Mouse (Mus musculus) heart, embryonic 10.5 days (tissue): Measurements from ENCODE around the gene Clta. TPM values are rescaled to one million over a fixed set of nuclear protein-coding genes. Genes with fewer than 3 reads are reported as not detected.

Experiments
- DNase-seq: peaks from one replicate; pipeline ENCODE4 v3.0.0-alpha.2; 2017; ENCODE audit warnings: low spot score
- H3K27ac ChIP-seq: fragments of 300-500 bp; sonication (generic); 2 replicates; pipeline ENCODE4 v1.5.1; 2016; ENCODE audit warnings: mild to moderate bottlenecking
- H3K27me3 ChIP-seq: fragments of 300-500 bp; sonication (generic); 2 replicates; pipeline ENCODE4 v1.6.1; 2016; ENCODE audit warnings: mild to moderate bottlenecking; ENCODE audit not compliant: poor library complexity, insufficient read depth, severe bottlenecking
- H3K36me3 ChIP-seq: fragments of 300-500 bp; sonication (generic); 2 replicates; pipeline ENCODE4 v1.6.1; 2016; ENCODE audit warnings: mild to moderate bottlenecking, moderate library complexity
- H3K4me1 ChIP-seq: fragments of 300-500 bp; sonication (generic); 2 replicates; pipeline ENCODE4 v1.6.1; 2016; ENCODE audit warnings: mild to moderate bottlenecking
- H3K4me3 ChIP-seq: fragments of 300-500 bp; sonication (generic); 2 replicates; pipeline ENCODE4 v1.5.1; 2016; ENCODE audit warnings: mild to moderate bottlenecking, moderate library complexity
- H3K9me3 ChIP-seq: fragments of 300-500 bp; sonication (generic); 2 replicates; pipeline ENCODE4 v1.6.1; 2016; ENCODE audit warnings: mild to moderate bottlenecking, moderate library complexity
- WGBS: fragments of 180-500 bp; shearing (Covaris S2); methylation state at CpG from one replicate; pipeline ENCODE4 v1.1.7; 2016; 5-methylcytosine and 5-hydroxymethylcytosine counted together
- polyA plus RNA-seq: library from polyadenylated mRNA; unstranded; fragments of >200 nt; fragmentation: Nextera tagmentation; extraction: Ambion mirVana; gene quantifications from 2 replicates; pipeline ENCODE4 v1.2.1, GENCODE M21; 2016

The Clta gene
- polyA plus RNA-seq, 1 experiment from 2014 or later = 170 TPM

GRCm38 (mm10) chr4:43983756-43984155 is 20.5 kb upstream of the Clta start:
- no peaks in the 10 kb centered on the region for H3K9me3 ChIP-seq
- H3K4me3 ChIP-seq = no peak overlapping the region
- H3K4me1 ChIP-seq = peaks cover 14% of the 10 kb centered on the region
- WGBS = 90% methylated on average over 22 of the region's 22 CpGs
- H3K27me3 ChIP-seq = peaks cover 15% of the 10 kb centered on the region; the same call in 1 of the 2 replicates
- DNase-seq = peak; percentile 72
- H3K27ac ChIP-seq = no peak overlapping the region
- no peaks in the 10 kb centered on the region for H3K36me3 ChIP-seq

GRCm38 (mm10) chr4:43984326-43984725 is 19.9 kb upstream of the Clta start:
- no peaks in the 10 kb centered on the region for H3K9me3 ChIP-seq
- H3K36me3 ChIP-seq = no peaks in the 10 kb centered on the region
- peaks cover 15% of the 10 kb centered on the region; the same call in 1 of the 2 replicates for H3K27me3 ChIP-seq
- DNase-seq = peak; percentile 70
- 87% methylated on average over 19 of the region's 19 CpGs for WGBS
- H3K27ac ChIP-seq = no peak overlapping the region
- no peak overlapping the region for H3K4me3 ChIP-seq
- H3K4me1 ChIP-seq = 0 out of 2 replicates have a peak, but pooled peaks cover 11% of the 10 kb centered on the region

- H3K4me1 ChIP-seq = no peaks in the 10 kb centered on the region
- WGBS = 83% methylated on average over 3 of the region's 3 CpGs
- no peaks in the 10 kb centered on the region for H3K9me3 ChIP-seq
- no peak overlapping the region for H3K27ac ChIP-seq
- DNase-seq = peak; percentile 52
- H3K4me3 ChIP-seq = no peak overlapping the region
- H3K27me3 ChIP-seq = peaks cover 6% of the 10 kb centered on the region; the same call in 1 of the 2 replicates
- H3K36me3 ChIP-seq = no peaks in the 10 kb centered on the region
These were observed 15.3 kb upstream of the Clta start for GRCm38 (mm10) chr4:43988976-43989375.

- H3K27ac ChIP-seq = no peak overlapping the region
- DNase-seq = peak; percentile 30
- no peak overlapping the region for H3K4me3 ChIP-seq
- no peaks in the 10 kb centered on the region for H3K9me3 ChIP-seq
- no peaks in the 10 kb centered on the region for H3K36me3 ChIP-seq
- no peaks in the 10 kb centered on the region for H3K4me1 ChIP-seq
- no peaks in the 10 kb centered on the region for H3K27me3 ChIP-seq
- 89% methylated on average over 11 of the region's 11 CpGs for WGBS
These were observed 11.2 kb upstream of the Clta start for GRCm38 (mm10) chr4:43993072-43993471.

- peak; percentile 61 for DNase-seq
- Histone ChIP-seq H3K4me1 (no peaks in the 10 kb centered on the region), H3K4me3 (no peak overlapping the region), H3K27ac (no peak overlapping the region), H3K36me3 (no peaks in the 10 kb centered on the region), H3K9me3 (no peaks in the 10 kb centered on the region), H3K27me3 (no peaks in the 10 kb centered on the region)
- 70% methylated on average over 2 of the region's 2 CpGs for WGBS
These were observed 9.9 kb upstream of the Clta start for GRCm38 (mm10) chr4:43994342-43994741.

GRCm38 (mm10) chr4:44003622-44004021 is 630 bp upstream of the Clta start:
- peak; percentile 74 for DNase-seq
- H3K4me3 ChIP-seq = no peak overlapping the region
- no peaks in the 10 kb centered on the region for H3K27me3 ChIP-seq
- 80% methylated on average over 6 of the region's 6 CpGs for WGBS
- H3K9me3 ChIP-seq = no peaks in the 10 kb centered on the region
- no peaks in the 10 kb centered on the region for H3K36me3 ChIP-seq
- H3K27ac ChIP-seq = no peak overlapping the region
- H3K4me1 ChIP-seq = no peaks in the 10 kb centered on the region

GRCm38 (mm10) chr4:44004623-44005409 is 564 bp downstream of the Clta start:
- H3K9me3 ChIP-seq = no peaks in the 10 kb centered on the region
- no peaks in the 10 kb centered on the region for H3K4me1 ChIP-seq
- no peaks in the 10 kb centered on the region for H3K27me3 ChIP-seq
- 68% methylated on average over 3 of the region's 3 CpGs for WGBS
- peak overlapping the region; percentile 17; the same call in 1 of the 2 replicates for H3K27ac ChIP-seq
- no peak overlapping the region for H3K4me3 ChIP-seq
- H3K36me3 ChIP-seq = no peaks in the 10 kb centered on the region
- peak; percentile 63 for DNase-seq

GRCm38 (mm10) chr4:44010176-44010575 is 5.9 kb downstream of the Clta start:
- peak; percentile 38 for DNase-seq
- Histone ChIP-seq H3K36me3 (0 out of 2 replicates have a peak, but pooled peaks cover 3% of the 10 kb centered on the region), H3K9me3 (no peaks in the 10 kb centered on the region), H3K4me1 (peaks cover 18% of the 10 kb centered on the region), H3K27me3 (no peaks in the 10 kb centered on the region), H3K27ac (no peak overlapping the region), H3K4me3 (no peak overlapping the region)
- 85% methylated on average over 1 of the region's 1 CpGs for WGBS

- H3K36me3 ChIP-seq = 0 out of 2 replicates have a peak, but pooled peaks cover 5% of the 10 kb centered on the region
- H3K27me3 ChIP-seq = no peaks in the 10 kb centered on the region
- peaks cover 20% of the 10 kb centered on the region for H3K4me1 ChIP-seq
- H3K27ac ChIP-seq = no peak overlapping the region
- no peaks in the 10 kb centered on the region for H3K9me3 ChIP-seq
- H3K4me3 ChIP-seq = no peak overlapping the region
- DNase-seq = no peak
- WGBS = 45% methylated on average over 2 of the region's 2 CpGs
These were observed 6.6 kb downstream of the Clta start for GRCm38 (mm10) chr4:44010893-44011292.

- H3K4me1 ChIP-seq = peaks cover 23% of the 10 kb centered on the region
- H3K4me3 ChIP-seq = peak overlapping the region; percentile 98
- H3K27ac ChIP-seq = peak overlapping the region; percentile 91
- 72% methylated on average over 3 of the region's 3 CpGs for WGBS
- peaks cover 8% of the 10 kb centered on the region; the same call in 1 of the 2 replicates for H3K36me3 ChIP-seq
- DNase-seq = no peak
- H3K9me3 ChIP-seq = no peaks in the 10 kb centered on the region
- H3K27me3 ChIP-seq = no peaks in the 10 kb centered on the region
These were observed 7.5 kb downstream of the Clta start for GRCm38 (mm10) chr4:44011799-44012198.

GRCm38 (mm10) chr4:44012376-44013367 is 8.4 kb downstream of the Clta start:
- Histone ChIP-seq H3K27ac (peak overlapping the region; percentile 91), H3K36me3 (peaks cover 14% of the 10 kb centered on the region; the same call in 1 of the 2 replicates), H3K4me3 (peak overlapping the region; percentile 98), H3K9me3 (no peaks in the 10 kb centered on the region), H3K4me1 (peaks cover 26% of the 10 kb centered on the region), H3K27me3 (no peaks in the 10 kb centered on the region)
- under 1% methylated on average over 77 of the region's 77 CpGs for WGBS
- DNase-seq = peak; percentile 98

- peak; percentile 67 for DNase-seq
These were observed 9.3 kb downstream of the Clta start for GRCm38 (mm10) chr4:44013391-44014070.

More at GRCm38 (mm10) chr4:44013391-44014070, 9.3 kb downstream of the Clta start:
- H3K4me3 ChIP-seq = peak overlapping the region; percentile 98
- peaks cover 34% of the 10 kb centered on the region for H3K4me1 ChIP-seq
- H3K27me3 ChIP-seq = no peaks in the 10 kb centered on the region
- peak overlapping the region; percentile 91 for H3K27ac ChIP-seq
- peaks cover 20% of the 10 kb centered on the region for H3K36me3 ChIP-seq
- WGBS = 27% methylated on average over 11 of the region's 11 CpGs
- no peaks in the 10 kb centered on the region for H3K9me3 ChIP-seq
